Mouse (Mus musculus): ENCODE measurements around the gene Cyfip1. TPM values are rescaled to one million over a fixed set of nuclear protein-coding genes. Genes with fewer than 3 reads are reported as not detected.

Cyfip1 gene
- polyA plus RNA-seq, 2 experiments = 6.4 to 16.1 TPM

GRCm38 (mm10) chr7:55888603-55889002 lies 47.1 kb downstream of the Cyfip1 start:
- TF ChIP-seq CTCF (IDR thresholded peaks at IDR 0.05; ENCODE audit: low read depth) (no peak), EP300 (IDR thresholded peaks at IDR 0.05; ENCODE audit: low read depth) (no peak)
- Histone ChIP-seq H3K27me3 (ENCODE audit: control insufficient read depth, insufficient read depth, low read length) (no peaks in the 10 kb centered on the region), H3K9ac (replicated peaks) (no peak overlapping the region), H3K4me2 (ENCODE audit: low read depth) (no peak overlapping the region), H3K36me3 (replicated peaks; ENCODE audit: control insufficient read depth, insufficient read depth, low read depth) (peaks cover 2% of the 10 kb centered on the region; the same call in 1 of the 2 replicates), H3K4me1 (replicated peaks; ENCODE audit: control insufficient read depth in 2 of 2, insufficient read depth in 2 of 2, low read length in 1 of 2) (no peaks in the 10 kb centered on the region), H3K9me3 (ENCODE audit: control insufficient read depth, low read length) (no peaks in the 10 kb centered on the region), H3K4me3 (ENCODE audit: insufficient read depth in 1 of 2, low read depth in 2 of 2, low read length in 2 of 2) (no peak overlapping the region), H3K27ac (no peak overlapping the region)
- 64% methylated on average over 4 of the region's 4 CpGs for whole genome bisulfite sequencing (ENCODE audit: insufficient replicate concordance)
- DNase-seq (ENCODE audit: low read depth in 3 of 3, low spot score in 3 of 3) = no peak
- ATAC-seq (ENCODE audit: insufficient read depth) = no peak

GRCm38 (mm10) chr7:55889996-55890395 lies 48.5 kb downstream of the Cyfip1 start:
- Histone ChIP-seq H3K4me1 (replicated peaks; ENCODE audit: control insufficient read depth in 2 of 2, insufficient read depth in 2 of 2, low read length in 1 of 2) (no peaks in the 10 kb centered on the region), H3K27me3 (ENCODE audit: control insufficient read depth, insufficient read depth, low read length) (no peaks in the 10 kb centered on the region), H3K4me2 (ENCODE audit: low read depth) (no peak overlapping the region), H3K4me3 (ENCODE audit: insufficient read depth in 1 of 2, low read depth in 2 of 2, low read length in 2 of 2) (no peak overlapping the region), H3K36me3 (replicated peaks; ENCODE audit: control insufficient read depth, insufficient read depth, low read depth) (peaks cover 2% of the 10 kb centered on the region; the same call in 1 of the 2 replicates), H3K9me3 (ENCODE audit: control insufficient read depth, low read length) (no peaks in the 10 kb centered on the region), H3K27ac (no peak overlapping the region), H3K9ac (replicated peaks) (no peak overlapping the region)
- 65% methylated on average over 4 of the region's 4 CpGs for WGBS (ENCODE audit: insufficient replicate concordance)
- DNase-seq (ENCODE audit: low read depth in 3 of 3, low spot score in 3 of 3) (no peak), ATAC-seq (ENCODE audit: insufficient read depth) (no peak)
- TF ChIP-seq EP300 (IDR thresholded peaks at IDR 0.05; ENCODE audit: low read depth) = no peak
- no peak for TF ChIP-seq CTCF (IDR thresholded peaks at IDR 0.05; ENCODE audit: low read depth)

DNA sequence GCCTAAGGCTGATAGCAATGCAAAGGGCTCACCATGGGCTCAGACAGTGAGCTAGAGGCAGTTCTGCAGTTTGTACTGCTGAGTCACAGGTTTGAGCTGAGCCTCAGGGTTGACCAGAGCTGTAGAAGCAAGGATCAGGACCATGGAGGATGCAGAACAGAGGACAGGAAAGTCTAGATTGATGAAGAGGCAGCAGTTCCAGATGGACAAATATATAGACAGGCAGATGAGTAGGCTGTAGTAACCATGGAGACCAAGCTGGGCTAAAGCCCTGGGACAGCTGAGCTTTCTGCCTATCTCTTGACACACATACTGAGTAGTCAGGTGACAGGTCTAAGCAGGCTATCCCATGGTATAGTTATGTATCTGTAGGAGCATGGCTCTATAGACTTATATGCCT lies 49.2 kb downstream of the Cyfip1 start:
- H3K4me3 ChIP-seq (ENCODE audit: insufficient read depth in 1 of 2, low read depth in 2 of 2, low read length in 2 of 2) = no peak overlapping the region
- H3K27ac ChIP-seq = no peak overlapping the region
- H3K9me3 ChIP-seq (ENCODE audit: control insufficient read depth, low read length) = no peaks in the 10 kb centered on the region
- ATAC-seq (ENCODE audit: insufficient read depth) (no peak), DNase-seq (ENCODE audit: low read depth in 3 of 3, low spot score in 3 of 3) (no peak)
- no peak overlapping the region for H3K9ac ChIP-seq (replicated peaks)
- TF ChIP-seq CTCF (IDR thresholded peaks at IDR 0.05; ENCODE audit: low read depth) = no peak
- no peak for TF ChIP-seq EP300 (IDR thresholded peaks at IDR 0.05; ENCODE audit: low read depth)
- H3K4me2 ChIP-seq (ENCODE audit: low read depth) = no peak overlapping the region
- H3K36me3 ChIP-seq (replicated peaks; ENCODE audit: control insufficient read depth, insufficient read depth, low read depth) = peaks cover 2% of the 10 kb centered on the region; the same call in 1 of the 2 replicates
- no peaks in the 10 kb centered on the region for H3K4me1 ChIP-seq (replicated peaks; ENCODE audit: control insufficient read depth in 2 of 2, insufficient read depth in 2 of 2, low read length in 1 of 2)
- no peaks in the 10 kb centered on the region for H3K27me3 ChIP-seq (ENCODE audit: control insufficient read depth, insufficient read depth, low read length)

DNA sequence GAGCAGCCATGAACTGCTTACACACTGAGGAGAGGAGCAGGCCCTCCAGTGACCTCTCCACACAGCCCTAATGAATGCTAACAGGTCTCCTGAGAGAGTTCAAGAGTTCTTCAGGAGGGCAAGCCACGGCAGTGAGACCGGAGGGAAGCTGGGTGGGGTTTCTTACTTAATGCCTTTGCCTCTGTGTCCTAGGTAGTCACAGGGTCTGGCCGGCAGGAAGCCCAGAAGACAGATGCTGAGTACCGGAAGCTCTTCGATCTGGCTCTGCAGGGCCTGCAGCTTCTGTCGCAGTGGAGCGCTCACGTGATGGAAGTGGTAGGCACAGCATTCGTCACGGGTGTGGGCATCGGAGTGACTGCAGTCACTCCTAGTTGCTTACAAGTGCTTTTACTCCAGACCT lies 50.3 kb downstream of the Cyfip1 start:
- no peak for ATAC-seq (ENCODE audit: insufficient read depth)
- H3K27me3 ChIP-seq (ENCODE audit: control insufficient read depth, insufficient read depth, low read length) = no peaks in the 10 kb centered on the region
- no peak overlapping the region for H3K27ac ChIP-seq
- H3K4me2 ChIP-seq (ENCODE audit: low read depth) = no peak overlapping the region
- H3K9me3 ChIP-seq (ENCODE audit: control insufficient read depth, low read length) = no peaks in the 10 kb centered on the region
- 83% methylated on average over 11 of the region's 11 CpGs for WGBS (ENCODE audit: insufficient replicate concordance)
- H3K4me1 ChIP-seq (replicated peaks; ENCODE audit: control insufficient read depth in 2 of 2, insufficient read depth in 2 of 2, low read length in 1 of 2) = no peaks in the 10 kb centered on the region
- H3K4me3 ChIP-seq (ENCODE audit: insufficient read depth in 1 of 2, low read depth in 2 of 2, low read length in 2 of 2) = no peak overlapping the region
- H3K36me3 ChIP-seq (replicated peaks; ENCODE audit: control insufficient read depth, insufficient read depth, low read depth) = peaks cover 2% of the 10 kb centered on the region; the same call in 1 of the 2 replicates
- no peak for DNase-seq (ENCODE audit: low read depth in 3 of 3, low spot score in 3 of 3)
- no peak overlapping the region for H3K9ac ChIP-seq (replicated peaks)
- no peak for TF ChIP-seq EP300 (IDR thresholded peaks at IDR 0.05; ENCODE audit: low read depth)
- no peak for TF ChIP-seq CTCF (IDR thresholded peaks at IDR 0.05; ENCODE audit: low read depth)

- no peak for ATAC-seq (ENCODE audit: insufficient read depth)
- H3K9me3 ChIP-seq (ENCODE audit: control insufficient read depth, low read length) = no peaks in the 10 kb centered on the region
- H3K4me1 ChIP-seq (replicated peaks; ENCODE audit: control insufficient read depth in 2 of 2, insufficient read depth in 2 of 2, low read length in 1 of 2) = no peaks in the 10 kb centered on the region
- 61% methylated on average over 5 of the region's 5 CpGs for WGBS (ENCODE audit: insufficient replicate concordance)
- H3K4me3 ChIP-seq (ENCODE audit: insufficient read depth in 1 of 2, low read depth in 2 of 2, low read length in 2 of 2) = no peak overlapping the region
- H3K27ac ChIP-seq = no peak overlapping the region
- no peaks in the 10 kb centered on the region for H3K27me3 ChIP-seq (ENCODE audit: control insufficient read depth, insufficient read depth, low read length)
- TF ChIP-seq EP300 (IDR thresholded peaks at IDR 0.05; ENCODE audit: low read depth) = no peak
- TF ChIP-seq CTCF (IDR thresholded peaks at IDR 0.05; ENCODE audit: low read depth) = no peak
- H3K36me3 ChIP-seq (replicated peaks; ENCODE audit: control insufficient read depth, insufficient read depth, low read depth) = no peaks in the 10 kb centered on the region
- no peak for DNase-seq (ENCODE audit: low read depth in 3 of 3, low spot score in 3 of 3)
- no peak overlapping the region for H3K4me2 ChIP-seq (ENCODE audit: low read depth)
- H3K9ac ChIP-seq (replicated peaks) = no peak overlapping the region
Measured at GRCm38 (mm10) chr7:55903766-55904165, 62.2 kb downstream of the Cyfip1 start.

Measured in liver, embryonic 14.5 days (tissue).